Mouse (Mus musculus): ENCODE data around the gene Glipr1l2.
"Not testable (repeated sequence)": the region's sequence is repeated elsewhere in the genome, so short reads cannot be mapped to it uniquely, and the experiment has no call there.

DNA sequence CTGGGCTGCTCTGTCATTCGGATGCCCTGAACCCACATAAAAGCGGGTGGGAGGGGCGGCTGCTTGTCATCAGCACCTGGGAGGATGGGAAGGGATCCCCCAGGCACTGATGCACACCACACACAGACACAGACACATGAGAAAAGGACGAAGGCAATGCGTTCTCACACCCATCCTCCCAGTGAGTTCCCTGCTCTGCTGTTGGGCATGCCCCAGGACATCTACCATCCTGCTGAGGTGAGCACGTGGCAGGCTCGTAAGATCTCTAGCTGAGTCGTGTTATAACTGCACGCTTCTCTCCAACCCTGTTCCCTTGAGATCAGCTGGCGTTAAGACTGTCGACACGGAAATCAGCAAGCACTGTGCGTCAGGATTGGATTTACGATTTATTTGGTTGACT, 38.9 kb upstream of the Glipr1l2 start:
- TF ChIP-seq CTCF (IDR thresholded peaks at IDR 0.05; ENCODE audit: insufficient read depth, low read length); POLR2A (IDR thresholded peaks at IDR 0.05; ENCODE audit: borderline replicate concordance, extremely low read depth, low read depth, low read length): not testable (repeated sequence)
